31 mouse cellular contexts compared by ENCODE assay signal in genomic region chr10:70698014-70698413, GRCm38 (mm10). TPM values are rescaled to one million over a fixed set of nuclear protein-coding genes. Genes with fewer than 3 reads are reported as not detected.
A peak's percentile ranks its signal among the peaks of the same experiment; 100 is the strongest.
DNase-seq lines count a peak whose midpoint lies in the region; TF ChIP-seq lines count a peak whose summit lies in the region.
"Had no signal": no experiment of that assay in that cellular context is flagged by ENCODE, and none has a peak within 500 bp of the region (broad histone marks: within the 10 kb centered on the region; RNA-seq: fewer than 3 reads in every experiment).

No protein-coding gene starts in this region.

- peak; percentile 35 for DNase-seq in heart, adult 11 months
- no peak for DNase-seq in heart, postnatal 14 days
- peak; percentile 52 to 59 for DNase-seq in kidney, adult 8-10 months
- DNase-seq in kidney, postnatal 10 days = peak; percentile 23
- no peak for DNase-seq in midbrain, embryonic 10.5 days (ENCODE audit: low spot score)
- DNase-seq in heart, adult 2 months = no peak
- DNase-seq in frontal cortex, postnatal 10 days (ENCODE audit: low spot score in 2 of 2) = no peak
- DNase-seq: adrenal gland, postnatal 25 days; cerebellum, adult 11-12 months; cerebellum, adult 9-11 months; forebrain, postnatal 0 days; gastrocnemius, postnatal 25 days; heart, adult 18-20 months; lung, postnatal 4 days; midbrain, embryonic 14.5 days; right cerebral cortex, postnatal 25 days had no signal

- TF ChIP-seq EP300 in heart, adult 2 months (IDR thresholded peaks at IDR 0.05; ENCODE audit: insufficient read depth, low read depth, low read length) = no peak

- H3K4me1 ChIP-seq in midbrain, embryonic 10.5 days = no peaks in the 10 kb centered on the region
- H3K4me1 ChIP-seq in heart, adult 2 months (ENCODE audit: control insufficient read depth, insufficient read depth, low read length) = no peaks in the 10 kb centered on the region

- no peak overlapping the region for H3K9ac ChIP-seq in heart, adult 2 months (ENCODE audit: low read depth, low read length)
- H3K9ac ChIP-seq: forebrain, postnatal 0 days; heart, embryonic 12.5 days; hindbrain, embryonic 14.5 days; limb, embryonic 12.5 days; lung, embryonic 15.5 days; stomach, embryonic 15.5 days had no signal

- 91% methylated on average over 3 of the region's 3 CpGs for WGBS in midbrain, embryonic 10.5 days
- WGBS in heart, adult 2 months = 82% methylated on average over 3 of the region's 3 CpGs

- intact Hi-C loops in heart, postnatal 14 days (cut with DNase I) = no loop called here
- intact Hi-C loops in heart, adult 2 months (cut with DNase I) = no loop called here

- H3K36me3 ChIP-seq in midbrain, embryonic 10.5 days = no peaks in the 10 kb centered on the region
- H3K36me3 ChIP-seq in heart, adult 2 months (ENCODE audit: control insufficient read depth, insufficient read depth, low read length) = no peaks in the 10 kb centered on the region
- H3K36me3 ChIP-seq: heart, embryonic 12.5 days; limb, embryonic 12.5 days; lung, embryonic 15.5 days; stomach, embryonic 15.5 days had no signal

- no peak overlapping the region for H3K4me3 ChIP-seq in midbrain, embryonic 10.5 days
- H3K4me3 ChIP-seq in heart, adult 2 months = no peak overlapping the region
- H3K4me3 ChIP-seq: erythroblast, embryonic 14.5 days; heart, embryonic 12.5 days; layer of hippocampus, adult 2 months; left cerebral cortex, adult 2 months; limb, embryonic 12.5 days; lung, embryonic 15.5 days; stomach, embryonic 15.5 days had no signal

- no peaks in the 10 kb centered on the region for H3K79me2 ChIP-seq in heart, adult 2 months (replicated peaks; ENCODE audit: control insufficient read depth, insufficient read depth, low read length)

- no peak for TF ChIP-seq CTCF in heart, adult 2 months (IDR thresholded peaks at IDR 0.05)

- TF ChIP-seq POLR2A in heart, adult 2 months (IDR thresholded peaks at IDR 0.05; ENCODE audit: insufficient read depth, low read depth, low read length) = no peak

- no peaks in the 10 kb centered on the region for H3K27me3 ChIP-seq in midbrain, embryonic 10.5 days (ENCODE audit: low read depth, poor library complexity, severe bottlenecking)
- no peaks in the 10 kb centered on the region for H3K27me3 ChIP-seq in heart, adult 2 months (ENCODE audit: control insufficient read depth, insufficient read depth, low read length)
- H3K27me3 ChIP-seq: CH12.LX; heart, embryonic 12.5 days; limb, embryonic 12.5 days; lung, embryonic 15.5 days; Patski; stomach, embryonic 15.5 days had no signal

- H3K9me3 ChIP-seq in midbrain, embryonic 10.5 days (replicated peaks) = no peaks in the 10 kb centered on the region
- H3K9me3 ChIP-seq: limb, embryonic 12.5 days; lung, embryonic 15.5 days; stomach, embryonic 15.5 days had no signal

- no peak overlapping the region for H3K27ac ChIP-seq in midbrain, embryonic 10.5 days (replicated peaks)
- no peak overlapping the region for H3K27ac ChIP-seq in heart, adult 2 months
- H3K27ac ChIP-seq: hindbrain, embryonic 14.5 days; layer of hippocampus, adult 2 months; left cerebral cortex, adult 2 months; limb, embryonic 12.5 days; lung, embryonic 15.5 days; stomach, embryonic 15.5 days had no signal

RNA-seq across cellular contexts. Expression of gene Phyhipl, which starts 42.2 kb away (rescaled TPM):
- total RNA-seq in heart, postnatal 14 days (2021) = not detected
- 19.8 and 31.0 TPM in 2 replicates for polyA plus RNA-seq in midbrain, embryonic 10.5 days (2016; fragmentation: Nextera tagmentation; extraction: Ambion mirVana)
- total RNA-seq in heart, adult 2 months (2021) = not detected
- polyA plus RNA-seq in heart, adult 2 months (2012; rRNA removed) = 0.18 and 0.26 TPM in 2 replicates
- total RNA-seq: CH12.LX; heart, adult 18-20 months; hematopoietic stem cell, adult 5-6 weeks; liver, adult 2 months; megakaryocyte-erythroid progenitor cell, adult 5-6 weeks; MEL; monocyte, adult 5-6 weeks had no signal
- polyA plus RNA-seq: erythroblast, embryonic 14.5 days; liver, adult 2 months had no signal

Comparison
In these comparisons a context has a peak if more than half of its experiments do, and no peak if none do; other contexts are left out.
1. DNase-seq: peak in heart, adult 11 months (single experiment), kidney, adult 8-10 months (2 of 2) and kidney, postnatal 10 days (single experiment); none in heart, postnatal 14 days (0 of 2), midbrain, embryonic 10.5 days (single experiment), heart, adult 2 months (0 of 2) and frontal cortex, postnatal 10 days (0 of 2).